27 mouse cellular contexts compared by ENCODE assay signal in the genomic region with DNA sequence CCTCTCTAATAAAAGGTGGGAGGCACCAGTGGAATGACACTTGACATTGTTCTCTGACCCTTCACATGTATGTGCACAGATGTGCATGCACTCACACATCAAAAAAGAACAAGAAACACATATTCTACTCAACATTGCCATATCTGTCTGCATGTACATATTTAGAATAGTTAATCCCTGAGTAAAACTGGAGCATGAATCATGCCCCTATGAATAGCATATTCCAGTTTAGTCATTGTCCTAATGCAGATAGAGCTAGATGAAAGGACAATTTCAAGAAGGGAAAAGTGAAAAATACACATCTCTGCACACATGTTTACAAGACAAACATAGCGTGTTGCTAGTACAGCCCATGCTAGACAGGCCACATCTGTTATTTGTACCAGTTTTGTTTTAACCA. TPM values are rescaled to one million over a fixed set of nuclear protein-coding genes. Genes with fewer than 3 reads are reported as not detected.
A peak's percentile ranks its signal among the peaks of the same experiment; 100 is the strongest.
DNase-seq lines count a peak whose midpoint lies in the region; ATAC-seq lines count a peak whose summit lies in the region.
"Had no signal": no experiment of that assay in that cellular context is flagged by ENCODE, and none has a peak within 500 bp of the region (broad histone marks: within the 10 kb centered on the region; RNA-seq: fewer than 3 reads in every experiment).

No protein-coding gene starts in this region.

- H3K9ac ChIP-seq in hindbrain, embryonic 11.5 days (ENCODE audit: low read depth, low read length), result no peak overlapping the region
- H3K9ac ChIP-seq: embryonic facial prominence, embryonic 12.5 days; embryonic facial prominence, embryonic 15.5 days; forebrain, postnatal 0 days; hindbrain, embryonic 13.5 days; intestine, embryonic 15.5 days had no signal

- WGBS in hindbrain, embryonic 11.5 days, result 100% methylated on average over 1 of the region's 1 CpGs

- DNase-seq in frontal cortex, postnatal 36 days (ENCODE audit: low spot score in 2 of 2), result peak; percentile 11 to 37
- no peak for DNase-seq in frontal cortex, postnatal 10 days (ENCODE audit: low spot score in 2 of 2)
- peak; percentile 13 to 27 for DNase-seq in left cerebral cortex, adult 9 months (ENCODE audit: low spot score in 2 of 2)
- DNase-seq in left cerebral cortex, adult 8-10 months (ENCODE audit: low spot score in 2 of 2), result no peak
- DNase-seq in NIH3T3 (ENCODE audit: low read depth), result peak; percentile 4
- peak; percentile 70 for DNase-seq in telencephalon, adult 2 months (ENCODE audit: low read depth, low spot score)
- no peak for DNase-seq in hindbrain, embryonic 11.5 days (ENCODE audit: low spot score)
- no peak for DNase-seq in urinary bladder, adult 2 months (ENCODE audit: low spot score)
- DNase-seq: adrenal gland, adult 2 months; adrenal gland, postnatal 14 days; cerebellum, adult 11-12 months; cerebellum, adult 8-10 months; cerebellum, postnatal 10 days; forebrain, postnatal 0 days; gastrocnemius, adult 2 months; gastrocnemius, postnatal 14 days; heart, adult 11 months had no signal

- no peaks in the 10 kb centered on the region for H3K4me1 ChIP-seq in hindbrain, embryonic 11.5 days (replicated peaks; ENCODE audit: control insufficient read depth, insufficient read depth, low read length)
- H3K4me1 ChIP-seq: embryonic facial prominence, embryonic 12.5 days; embryonic facial prominence, embryonic 15.5 days; hindbrain, embryonic 13.5 days; intestine, embryonic 15.5 days had no signal

- no peaks in the 10 kb centered on the region for H3K36me3 ChIP-seq in hindbrain, embryonic 11.5 days (ENCODE audit: control insufficient read depth, insufficient read depth, low read length)
- H3K36me3 ChIP-seq: embryonic facial prominence, embryonic 12.5 days; embryonic facial prominence, embryonic 15.5 days; hindbrain, embryonic 13.5 days; intestine, embryonic 15.5 days had no signal

- no peak for ATAC-seq in hindbrain, embryonic 11.5 days (ENCODE audit: low FRiP score)
- ATAC-seq: forebrain, embryonic 14.5 days; forebrain, postnatal 0 days; hindbrain, embryonic 16.5 days; intestine, embryonic 15.5 days had no signal

- no peaks in the 10 kb centered on the region for H3K27me3 ChIP-seq in hindbrain, embryonic 11.5 days (ENCODE audit: control insufficient read depth, insufficient read depth, low read length)
- H3K27me3 ChIP-seq: embryonic facial prominence, embryonic 12.5 days; embryonic facial prominence, embryonic 15.5 days; hindbrain, embryonic 13.5 days; intestine, embryonic 15.5 days had no signal

- no peaks in the 10 kb centered on the region for H3K9me3 ChIP-seq in hindbrain, embryonic 11.5 days (ENCODE audit: control insufficient read depth, low read length)
- H3K9me3 ChIP-seq: embryonic facial prominence, embryonic 12.5 days; embryonic facial prominence, embryonic 15.5 days; hindbrain, embryonic 13.5 days; intestine, embryonic 15.5 days had no signal

- H3K27ac ChIP-seq in hindbrain, embryonic 11.5 days (ENCODE audit: low read depth, low read length), result no peak overlapping the region
- H3K27ac ChIP-seq: embryonic facial prominence, embryonic 12.5 days; embryonic facial prominence, embryonic 15.5 days; gastrocnemius, adult 2 months; hindbrain, embryonic 13.5 days; intestine, embryonic 15.5 days had no signal

- H3K4me3 ChIP-seq in hindbrain, embryonic 11.5 days (ENCODE audit: low read depth, low read length), result no peak overlapping the region
- H3K4me3 ChIP-seq: embryonic facial prominence, embryonic 12.5 days; embryonic facial prominence, embryonic 15.5 days; gastrocnemius, adult 2 months; hindbrain, embryonic 13.5 days; intestine, embryonic 15.5 days had no signal

- no peak overlapping the region for H3K4me2 ChIP-seq in hindbrain, embryonic 11.5 days (replicated peaks; ENCODE audit: low read depth, low read length)
- H3K4me2 ChIP-seq: embryonic facial prominence, embryonic 12.5 days; embryonic facial prominence, embryonic 15.5 days; heart, embryonic 11.5 days; hindbrain, embryonic 13.5 days; intestine, embryonic 15.5 days had no signal

RNA-seq across cellular contexts. Expression of gene Sln, which starts 4.6 kb away (rescaled TPM):
- total RNA-seq in left cerebral cortex, adult 8-10 months (2022), result under 1 TPM in 3 of 4 experiments, not detected in 1; 0.30 to 0.55 (median 0.37) TPM
- polyA plus RNA-seq in hindbrain, embryonic 11.5 days (2014; fragmentation: Nextera tagmentation; extraction: Ambion mirVana), result 1.1 and 2.1 TPM in 2 replicates
- polyA plus RNA-seq in urinary bladder, adult 2 months (2012; rRNA removed), result not detected in 2 replicates
- total RNA-seq: adrenal gland, adult 2 months; adrenal gland, postnatal 14 days; ES-E14; forebrain, postnatal 0 days; hematopoietic stem cell, adult 5-6 weeks had no signal
- polyA plus RNA-seq: adrenal gland, adult 2 months; forebrain, embryonic 11.5 days had no signal

Comparison
In these comparisons a context has a peak if more than half of its experiments do, and no peak if none do; other contexts are left out.
1. DNase-seq: peak in frontal cortex, postnatal 36 days (2 of 2), left cerebral cortex, adult 9 months (2 of 2), NIH3T3 (single experiment) and telencephalon, adult 2 months (single experiment); none in frontal cortex, postnatal 10 days (0 of 2), left cerebral cortex, adult 8-10 months (0 of 2), hindbrain, embryonic 11.5 days (single experiment) and urinary bladder, adult 2 months (single experiment).